Mouse (Mus musculus): ENCODE measurements around the gene Bbs5. TPM values are rescaled to one million over a fixed set of nuclear protein-coding genes. Genes with fewer than 3 reads are reported as not detected.

Bbs5 gene
- total and polyA plus RNA-seq, 3 experiments = 5.0 to 8.1 (median 6.7) TPM

GRCm38 (mm10) chr2:69716483-69716882 is 69.5 kb downstream of the Bbs5 start:
- H3K9ac ChIP-seq (ENCODE audit: insufficient read depth, low read depth) = no peak overlapping the region
- peaks cover 5% of the 10 kb centered on the region; the same call in 1 of the 2 replicates for H3K79me2 ChIP-seq (replicated peaks; ENCODE audit: control insufficient read depth, extremely low read depth, insufficient read depth, poor library complexity, severe bottlenecking)
- H3K4me3 ChIP-seq (replicated peaks in 1 of 3; ENCODE audit: low read depth in 2 of 3, low read length in 2 of 3, poor library complexity in 1 of 3) = no peak overlapping the region
- dilution Hi-C loops (cut with MboI; ENCODE audit: extremely low pct_ligation_motif_present, extremely low pct_unique_long_range_greater_than_20kb, low sequenced_read_pairs) = no loop called here
- no peak overlapping the region for H3K27ac ChIP-seq (ENCODE audit: insufficient read depth, low read depth)
- peaks cover 0 to under 1% of the 10 kb centered on the region in 2 experiments for H3K36me3 ChIP-seq (replicated peaks in 1 of 2; ENCODE audit: control insufficient read depth in 1 of 2, insufficient read depth in 1 of 2, low read length in 1 of 2)
- in situ Hi-C loops (cut with MboI; ENCODE audit: low pct_ligation_motif_present, low pct_unique_long_range_greater_than_20kb, low sequenced_read_pairs) = no loop called here
- H3K27me3 ChIP-seq (replicated peaks) = peaks cover 2% of the 10 kb centered on the region
- no peak for TF ChIP-seq MAZ (IDR thresholded peaks at IDR 0.05; ENCODE audit: low read depth, low read length)
- peak; percentile 39; the same call in 1 of the 2 replicates for TF ChIP-seq MAX (IDR thresholded peaks at IDR 0.05; ENCODE audit: low read length)
- DNase-seq (ENCODE audit: extremely low read depth) = no peak
- H3K4me2 ChIP-seq (ENCODE audit: insufficient read depth, low read depth, poor library complexity, severe bottlenecking) = no peak overlapping the region
- H3K4me1 ChIP-seq (ENCODE audit: control insufficient read depth in 1 of 2, insufficient read depth in 2 of 2) = peaks cover 3 to 19% of the 10 kb centered on the region in 2 experiments; a peak in 3 of 4 replicates
- H3K9me3 ChIP-seq (replicated peaks; ENCODE audit: low read length) = no peaks in the 10 kb centered on the region

Other genes with a start within 250 kb of the Bbs5 start
- under 0.01 and 0.04 TPM in 2 replicates for gene Lrp2, start 61.1 kb upstream of the Bbs5 start, total RNA-seq (2012; rRNA removed)
- gene Lrp2, start 61.1 kb upstream of the Bbs5 start, total RNA-seq (2014; rRNA removed) = 0.01 TPM in 2 replicates
- 0.07 TPM in 1 of 2 replicates, not detected in the other for gene Lrp2, start 61.1 kb upstream of the Bbs5 start, polyA plus RNA-seq (2012; ENCODE audit: insufficient read length, low read depth)
- gene Klhl41, start 22.9 kb downstream of the Bbs5 start, total RNA-seq (2012; rRNA removed) = 0.04 TPM in 2 replicates
- 0.11 TPM in 1 of 2 replicates, not detected in the other for gene Klhl41, start 22.9 kb downstream of the Bbs5 start, total RNA-seq (2014; rRNA removed)
- gene Klhl41, start 22.9 kb downstream of the Bbs5 start, polyA plus RNA-seq (2012; ENCODE audit: insufficient read length, low read depth) = 0.12 and 0.27 TPM in 2 replicates
- 15.3 and 19.3 TPM in 2 replicates for gene Fastkd1, start 66.3 kb downstream of the Bbs5 start, total RNA-seq (2012; rRNA removed)
- gene Fastkd1, start 66.3 kb downstream of the Bbs5 start, total RNA-seq (2014; rRNA removed) = 19.1 and 21.9 TPM in 2 replicates
- 16.6 and 18.5 TPM in 2 replicates for gene Fastkd1, start 66.3 kb downstream of the Bbs5 start, polyA plus RNA-seq (2012; ENCODE audit: insufficient read length, low read depth)
- gene Ppig, start 75.4 kb downstream of the Bbs5 start, total RNA-seq (2012; rRNA removed) = 10.3 and 11.5 TPM in 2 replicates
- 12.0 and 12.9 TPM in 2 replicates for gene Ppig, start 75.4 kb downstream of the Bbs5 start, total RNA-seq (2014; rRNA removed)
- gene Ppig, start 75.4 kb downstream of the Bbs5 start, polyA plus RNA-seq (2012; ENCODE audit: insufficient read length, low read depth) = 168 and 180 TPM in 2 replicates
- 1.3 TPM in 2 replicates for gene Ccdc173, start 142.4 kb downstream of the Bbs5 start, total RNA-seq (2012; rRNA removed)
- 1.7 and 1.8 TPM in 2 replicates for gene Ccdc173, start 142.4 kb downstream of the Bbs5 start, total RNA-seq (2014; rRNA removed)
- gene Ccdc173, start 142.4 kb downstream of the Bbs5 start, polyA plus RNA-seq (2012; ENCODE audit: insufficient read length, low read depth) = 3.6 and 3.9 TPM in 2 replicates
- gene Phospho2, start 142.5 kb downstream of the Bbs5 start, total RNA-seq (2012; rRNA removed) = 12.9 and 14.4 TPM in 2 replicates
- 20.1 and 23.4 TPM in 2 replicates for gene Phospho2, start 142.5 kb downstream of the Bbs5 start, total RNA-seq (2014; rRNA removed)
- gene Phospho2, start 142.5 kb downstream of the Bbs5 start, polyA plus RNA-seq (2012; ENCODE audit: insufficient read length, low read depth) = 10.2 and 11.1 TPM in 2 replicates
- 0.25 and 0.34 TPM in 2 replicates for gene Klhl23, start 174.8 kb downstream of the Bbs5 start, total RNA-seq (2012; rRNA removed)
- 0.05 and 0.23 TPM in 2 replicates for gene Klhl23, start 174.8 kb downstream of the Bbs5 start, total RNA-seq (2014; rRNA removed)
- gene Klhl23, start 174.8 kb downstream of the Bbs5 start, polyA plus RNA-seq (2012; ENCODE audit: insufficient read length, low read depth) = 0.09 and 0.11 TPM in 2 replicates
- gene Ssb, start 214.4 kb downstream of the Bbs5 start, total RNA-seq (2012; rRNA removed) = 124 and 176 TPM in 2 replicates
- 281 and 368 TPM in 2 replicates for gene Ssb, start 214.4 kb downstream of the Bbs5 start, total RNA-seq (2014; rRNA removed)
- 410 and 530 TPM in 2 replicates for gene Ssb, start 214.4 kb downstream of the Bbs5 start, polyA plus RNA-seq (2012; ENCODE audit: insufficient read length, low read depth)
- 19.6 and 20.4 TPM in 2 replicates for gene Mettl5, start 238.4 kb downstream of the Bbs5 start, total RNA-seq (2012; rRNA removed)
- gene Mettl5, start 238.4 kb downstream of the Bbs5 start, total RNA-seq (2014; rRNA removed) = 40.4 and 50.4 TPM in 2 replicates
- gene Mettl5, start 238.4 kb downstream of the Bbs5 start, polyA plus RNA-seq (2012; ENCODE audit: insufficient read length, low read depth) = 39.1 and 42.2 TPM in 2 replicates